Mouse (Mus musculus) lung, postnatal 4 days (tissue): ENCODE results near the gene Wnt7a.
A peak's percentile ranks its signal among the peaks of the same experiment; 100 is the strongest.

Source experiments
- DNase-seq, 2 experiments: peaks; one replicate each; pipeline ENCODE4 v3.0.0; 2021

Gene Wnt7a

GRCm38 (mm10) chr6:91335470-91335869 is 75.7 kb downstream of the Wnt7a start:
- peak in 1 of 2 experiments; percentile 6 for DNase-seq

DNA sequence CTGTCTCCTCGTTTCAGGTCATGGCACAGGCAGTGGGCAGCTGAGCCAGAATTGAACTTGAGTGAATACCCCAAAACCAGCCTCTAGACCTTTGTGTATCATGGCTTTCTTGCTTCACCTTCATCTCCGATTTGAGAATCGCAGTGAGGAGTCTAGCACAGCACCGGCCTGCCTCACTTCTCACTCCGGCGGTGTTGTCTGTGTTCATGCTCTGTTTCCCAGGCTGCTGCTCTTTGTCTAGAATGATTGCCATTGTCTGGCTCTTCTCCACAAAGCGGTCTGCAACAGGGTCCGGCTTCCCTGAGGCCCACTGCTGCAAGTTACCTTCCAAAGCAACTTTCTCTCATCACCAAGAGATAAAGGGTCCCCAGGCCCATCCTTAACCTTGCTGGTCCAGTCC is 79.3 kb downstream of the Wnt7a start:
- peak in 1 of 2 experiments; percentile 12 for DNase-seq

DNA sequence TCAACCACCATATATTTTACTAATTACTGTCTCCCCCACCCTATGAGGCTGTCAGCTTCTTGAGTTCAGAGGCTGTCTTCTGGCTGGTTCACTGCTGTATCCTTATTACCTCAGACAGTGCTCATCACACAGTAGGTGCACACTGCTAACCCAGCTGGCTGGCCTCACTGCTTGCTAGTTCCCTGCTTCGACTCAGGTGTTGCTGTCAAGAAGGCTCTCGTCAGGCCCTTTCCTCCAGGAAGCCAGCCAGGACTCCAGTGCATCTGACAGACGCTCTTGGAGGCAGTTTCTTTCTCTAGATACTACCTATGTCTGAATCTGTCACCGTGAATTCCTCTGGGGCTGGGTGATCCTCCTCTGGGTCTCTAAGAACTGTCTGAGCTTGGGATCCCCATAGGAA is 85.6 kb downstream of the Wnt7a start:
- DNase-seq: peak in 1 of 2 experiments; percentile 7

DNA sequence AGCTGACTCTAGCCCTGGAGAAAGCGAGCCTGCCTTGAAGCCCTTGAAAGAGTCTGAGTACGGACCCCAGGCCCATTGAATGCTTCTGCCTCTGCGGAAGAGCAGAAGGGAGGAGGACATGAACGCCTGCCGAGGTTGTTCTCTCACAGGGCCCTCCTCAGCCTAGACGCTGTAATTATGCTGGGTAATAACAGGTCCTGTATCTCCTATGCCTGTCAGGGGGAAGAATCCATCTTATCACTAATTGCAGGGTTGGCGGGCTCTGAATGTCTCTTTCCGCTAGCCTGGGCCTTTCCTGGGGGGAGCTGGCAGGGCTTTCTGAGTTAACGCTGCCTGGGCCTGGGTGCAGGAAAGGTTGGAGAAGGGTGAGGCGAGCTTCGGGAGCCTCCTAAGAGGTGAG is 86.4 kb downstream of the Wnt7a start:
- DNase-seq: peak in 1 of 2 experiments; percentile 17

GRCm38 (mm10) chr6:91322001-91322772 is 89.0 kb downstream of the Wnt7a start:
- peak in 1 of 2 experiments; percentile 7 for DNase-seq
